Mouse (Mus musculus) thymus, adult 2 months (tissue): ENCODE measurements around the gene Agbl4. TPM values are rescaled to one million over a fixed set of nuclear protein-coding genes. Genes with fewer than 3 reads are reported as not detected.

Experiments used
- DNase-seq: peaks from one replicate; pipeline ENCODE4 v3.0.0; 2021
- H3K27ac ChIP-seq: fragments of 200-500 bp; 2 replicates; pipeline ENCODE4 v1.5.1; 2012; ENCODE audit warnings: low read length, control low read depth; ENCODE audit not compliant: control insufficient read depth, insufficient read depth
- H3K27me3 ChIP-seq: fragments of 200-500 bp; 2 replicates; pipeline ENCODE4 v1.6.1; 2012; ENCODE audit warnings: mild to moderate bottlenecking, low read length, moderate library complexity, mixed read lengths; ENCODE audit not compliant: control insufficient read depth, insufficient read depth
- H3K36me3 ChIP-seq: fragments of 200-500 bp; 2 replicates; pipeline ENCODE4 v1.6.1; 2012; ENCODE audit warnings: mild to moderate bottlenecking, low read length, moderate library complexity; ENCODE audit not compliant: control insufficient read depth, insufficient read depth
- H3K4me1 ChIP-seq: fragments of 200-500 bp; replicated peaks from 2 replicates; pipeline ENCODE4 v1.6.1; 2012; ENCODE audit warnings: low read length; ENCODE audit not compliant: control insufficient read depth, insufficient read depth
- H3K4me3 ChIP-seq: fragments of 200-500 bp; 2 replicates; pipeline ENCODE4 v1.5.1; 2012; ENCODE audit warnings: mild to moderate bottlenecking, low read length, control low read depth, moderate library complexity; ENCODE audit not compliant: control insufficient read depth, insufficient read depth
- CTCF ChIP-seq: fragments of 200-500 bp; IDR thresholded peaks from 2 replicates; pipeline ENCODE4 v1.5.1; 2012; ENCODE audit warnings: mild to moderate bottlenecking, control low read depth, low read length, moderate library complexity, borderline replicate concordance; ENCODE audit not compliant: control insufficient read depth, poor library complexity, insufficient read depth; ENCODE audit errors: extremely low read depth
- POLR2A ChIP-seq: fragments of 200-500 bp; IDR thresholded peaks from 2 replicates; pipeline ENCODE4 v1.6.1; 2012; ENCODE audit warnings: mild to moderate bottlenecking, low read length, control low read depth, moderate library complexity; ENCODE audit not compliant: control insufficient read depth, poor library complexity, insufficient read depth; ENCODE audit errors: extremely low read depth
- WGBS: fragments of 180-500 bp; shearing (Covaris S2); methylation state at CpG from one replicate; pipeline ENCODE4 v1.1.7; 2018; 5-methylcytosine and 5-hydroxymethylcytosine counted together
- polyA plus RNA-seq: library from polyadenylated mRNA; depleted of rRNA; stranded (reverse); fragments of >200 nt; gene quantifications from 2 replicates; pipeline ENCODE4 v1.2.3, GENCODE M21; 2012

Gene Agbl4
- polyA plus RNA-seq, 1 experiment: 0.07 TPM

- no peak overlapping the region for H3K4me3 ChIP-seq
- DNase-seq: no peak
- no peak overlapping the region for H3K27ac ChIP-seq
- no peak for TF ChIP-seq POLR2A
- TF ChIP-seq CTCF: no peak
- H3K27me3 ChIP-seq: no peaks in the 10 kb centered on the region
- H3K4me1 ChIP-seq: no peaks in the 10 kb centered on the region
- H3K36me3 ChIP-seq: no peaks in the 10 kb centered on the region
- 73% methylated on average over 3 of the region's 3 CpGs for WGBS
Measured at GRCm38 (mm10) chr4:111294528-111295241, 897.2 kb downstream of the Agbl4 start.

- TF ChIP-seq CTCF: no peak
- no peak for TF ChIP-seq POLR2A
- Histone ChIP-seq H3K4me1 (no peaks in the 10 kb centered on the region), H3K4me3 (no peak overlapping the region), H3K27ac (no peak overlapping the region), H3K36me3 (no peaks in the 10 kb centered on the region), H3K27me3 (no peaks in the 10 kb centered on the region)
- 93% methylated on average over 1 of the region's 1 CpGs for WGBS
- no peak for DNase-seq
Measured at GRCm38 (mm10) chr4:111306518-111306917, 909.1 kb downstream of the Agbl4 start.

GRCm38 (mm10) chr4:111307166-111307565 is 909.7 kb downstream of the Agbl4 start:
- H3K27ac ChIP-seq: no peak overlapping the region
- TF ChIP-seq POLR2A: no peak
- no peak for TF ChIP-seq CTCF
- no peaks in the 10 kb centered on the region for H3K4me1 ChIP-seq
- no peak for DNase-seq
- H3K36me3 ChIP-seq: no peaks in the 10 kb centered on the region
- H3K27me3 ChIP-seq: no peaks in the 10 kb centered on the region
- no peak overlapping the region for H3K4me3 ChIP-seq
- 81% methylated on average over 7 of the region's 7 CpGs for WGBS

- Histone ChIP-seq H3K27me3 (no peaks in the 10 kb centered on the region), H3K36me3 (no peaks in the 10 kb centered on the region), H3K4me3 (no peak overlapping the region), H3K27ac (no peak overlapping the region), H3K4me1 (no peaks in the 10 kb centered on the region)
- no peak for TF ChIP-seq POLR2A
- TF ChIP-seq CTCF: no peak
- 69% methylated on average over 5 of the region's 5 CpGs for WGBS
- DNase-seq: no peak
Measured at GRCm38 (mm10) chr4:111307633-111308032, 910.2 kb downstream of the Agbl4 start.

- 74% methylated on average over 3 of the region's 3 CpGs for WGBS
- TF ChIP-seq CTCF: no peak
- TF ChIP-seq POLR2A: no peak
- Histone ChIP-seq H3K4me3 (no peak overlapping the region), H3K36me3 (no peaks in the 10 kb centered on the region), H3K27ac (no peak overlapping the region), H3K27me3 (no peaks in the 10 kb centered on the region), H3K4me1 (no peaks in the 10 kb centered on the region)
- no peak for DNase-seq
Measured at GRCm38 (mm10) chr4:111308572-111309288, 911.3 kb downstream of the Agbl4 start.

GRCm38 (mm10) chr4:111327094-111327493 is 929.6 kb downstream of the Agbl4 start:
- DNase-seq: no peak
- 86% methylated on average over 11 of the region's 11 CpGs for WGBS
- H3K27me3 ChIP-seq: no peaks in the 10 kb centered on the region

More at GRCm38 (mm10) chr4:111327094-111327493, 929.6 kb downstream of the Agbl4 start:
- H3K4me3 ChIP-seq: no peak overlapping the region
- H3K36me3 ChIP-seq: no peaks in the 10 kb centered on the region
- TF ChIP-seq CTCF (no peak), POLR2A (no peak)
- H3K27ac ChIP-seq: no peak overlapping the region
- H3K4me1 ChIP-seq: no peaks in the 10 kb centered on the region
